Mouse (Mus musculus): ENCODE data around the gene Clk1. TPM values are rescaled to one million over a fixed set of nuclear protein-coding genes. Genes with fewer than 3 reads are reported as not detected.

Gene Clk1
- polyA plus RNA-seq, 1 experiment from 2014 or later: 190 TPM

- H3K9me3 ChIP-seq (replicated peaks; ENCODE audit: control insufficient read depth, low read length): no peaks in the 10 kb centered on the region
- H3K9ac ChIP-seq (ENCODE audit: low read length): no peak overlapping the region
- no peaks in the 10 kb centered on the region for H3K27me3 ChIP-seq (ENCODE audit: control insufficient read depth, insufficient read depth, low read length)
- H3K36me3 ChIP-seq (ENCODE audit: control insufficient read depth, insufficient read depth, low read length): peaks cover 68% of the 10 kb centered on the region
- H3K4me3 ChIP-seq (replicated peaks; ENCODE audit: low read length): no peak overlapping the region
- no peak overlapping the region for H3K27ac ChIP-seq (ENCODE audit: low read length)
- H3K4me2 ChIP-seq (ENCODE audit: low read depth, low read length): no peak overlapping the region
- ATAC-seq (ENCODE audit: insufficient read depth, low FRiP score): no peak
- 32% methylated on average over 1 of the region's 1 CpGs for WGBS
- peaks cover 3% of the 10 kb centered on the region; the same call in 1 of the 2 replicates for H3K4me1 ChIP-seq (ENCODE audit: control insufficient read depth, insufficient read depth, low read length)
Measured at GRCm38 (mm10) chr1:58415442-58415841, 8.4 kb downstream of the Clk1 start.

GRCm38 (mm10) chr1:58410776-58411175 is 13.1 kb downstream of the Clk1 start:
- H3K27ac ChIP-seq (ENCODE audit: low read length): no peak overlapping the region

GRCm38 (mm10) chr1:58410198-58410588 is 13.7 kb downstream of the Clk1 start:
- H3K27me3 ChIP-seq (ENCODE audit: control insufficient read depth, insufficient read depth, low read length): no peaks in the 10 kb centered on the region
- H3K4me3 ChIP-seq (replicated peaks; ENCODE audit: low read length): no peak overlapping the region
- WGBS: 81% methylated on average over 3 of the region's 3 CpGs
- ATAC-seq (ENCODE audit: insufficient read depth, low FRiP score): no peak
- no peak overlapping the region for H3K9ac ChIP-seq (ENCODE audit: low read length)
- H3K36me3 ChIP-seq (ENCODE audit: control insufficient read depth, insufficient read depth, low read length): peaks cover 30% of the 10 kb centered on the region
- H3K4me2 ChIP-seq (ENCODE audit: low read depth, low read length): no peak overlapping the region
- H3K27ac ChIP-seq (ENCODE audit: low read length): no peak overlapping the region
- H3K4me1 ChIP-seq (ENCODE audit: control insufficient read depth, insufficient read depth, low read length): no peaks in the 10 kb centered on the region
- H3K9me3 ChIP-seq (replicated peaks; ENCODE audit: control insufficient read depth, low read length): no peaks in the 10 kb centered on the region

More at GRCm38 (mm10) chr1:58410776-58411175, 13.1 kb downstream of the Clk1 start:
- H3K4me2 ChIP-seq (ENCODE audit: low read depth, low read length): no peak overlapping the region
- no peak overlapping the region for H3K4me3 ChIP-seq (replicated peaks; ENCODE audit: low read length)
- no peak overlapping the region for H3K9ac ChIP-seq (ENCODE audit: low read length)
- 88% methylated on average over 7 of the region's 7 CpGs for WGBS
- H3K9me3 ChIP-seq (replicated peaks; ENCODE audit: control insufficient read depth, low read length): no peaks in the 10 kb centered on the region
- no peak; the same call in 1 of the 2 replicates for ATAC-seq (ENCODE audit: insufficient read depth, low FRiP score)
- no peaks in the 10 kb centered on the region for H3K4me1 ChIP-seq (ENCODE audit: control insufficient read depth, insufficient read depth, low read length)
- H3K36me3 ChIP-seq (ENCODE audit: control insufficient read depth, insufficient read depth, low read length): peaks cover 33% of the 10 kb centered on the region
- H3K27me3 ChIP-seq (ENCODE audit: control insufficient read depth, insufficient read depth, low read length): no peaks in the 10 kb centered on the region

GRCm38 (mm10) chr1:58409553-58410197 is 14.2 kb downstream of the Clk1 start:
- ATAC-seq (ENCODE audit: insufficient read depth, low FRiP score): no peak

GRCm38 (mm10) chr1:58408141-58408540 is 15.7 kb downstream of the Clk1 start:
- WGBS: 86% methylated on average over 6 of the region's 6 CpGs
- Histone ChIP-seq H3K27me3 (ENCODE audit: control insufficient read depth, insufficient read depth, low read length) (no peaks in the 10 kb centered on the region), H3K4me1 (ENCODE audit: control insufficient read depth, insufficient read depth, low read length) (no peaks in the 10 kb centered on the region), H3K4me3 (replicated peaks; ENCODE audit: low read length) (no peak overlapping the region), H3K36me3 (ENCODE audit: control insufficient read depth, insufficient read depth, low read length) (peaks cover 24% of the 10 kb centered on the region), H3K4me2 (ENCODE audit: low read depth, low read length) (no peak overlapping the region), H3K9me3 (replicated peaks; ENCODE audit: control insufficient read depth, low read length) (no peaks in the 10 kb centered on the region), H3K9ac (ENCODE audit: low read length) (no peak overlapping the region), H3K27ac (ENCODE audit: low read length) (no peak overlapping the region)
- no peak for ATAC-seq (ENCODE audit: insufficient read depth, low FRiP score)

More at GRCm38 (mm10) chr1:58409553-58410197, 14.2 kb downstream of the Clk1 start:
- Histone ChIP-seq H3K36me3 (ENCODE audit: control insufficient read depth, insufficient read depth, low read length) (peaks cover 25% of the 10 kb centered on the region), H3K4me3 (replicated peaks; ENCODE audit: low read length) (no peak overlapping the region), H3K27ac (ENCODE audit: low read length) (no peak overlapping the region), H3K4me1 (ENCODE audit: control insufficient read depth, insufficient read depth, low read length) (no peaks in the 10 kb centered on the region), H3K9ac (ENCODE audit: low read length) (no peak overlapping the region), H3K9me3 (replicated peaks; ENCODE audit: control insufficient read depth, low read length) (no peaks in the 10 kb centered on the region), H3K4me2 (ENCODE audit: low read depth, low read length) (no peak overlapping the region), H3K27me3 (ENCODE audit: control insufficient read depth, insufficient read depth, low read length) (no peaks in the 10 kb centered on the region)
- WGBS: 73% methylated on average over 5 of the region's 5 CpGs

- peaks cover 25% of the 10 kb centered on the region for H3K36me3 ChIP-seq (ENCODE audit: control insufficient read depth, insufficient read depth, low read length)
- 95% methylated on average over 7 of the region's 7 CpGs for WGBS
- H3K4me1 ChIP-seq (ENCODE audit: control insufficient read depth, insufficient read depth, low read length): no peaks in the 10 kb centered on the region
Measured at GRCm38 (mm10) chr1:58407321-58407720, 16.5 kb downstream of the Clk1 start.

DNA sequence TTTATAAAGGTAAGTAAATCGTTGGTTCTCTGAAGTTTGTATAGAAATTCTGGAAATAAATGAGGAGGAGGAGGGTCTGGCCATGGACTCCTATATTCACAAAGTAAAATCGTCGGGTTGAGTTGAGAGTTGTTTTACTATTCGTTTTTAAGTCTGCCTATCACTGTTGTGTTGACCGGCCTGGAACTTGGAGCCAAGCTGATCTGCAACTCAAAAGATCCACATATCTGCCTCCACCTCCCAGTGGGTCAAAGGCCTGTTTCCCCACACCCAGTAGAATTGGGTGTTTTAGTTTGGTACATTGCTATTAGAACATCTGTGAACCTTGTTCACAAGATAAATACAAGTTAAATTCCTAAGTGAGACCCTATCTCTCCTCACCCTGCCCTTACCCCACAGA is 20.1 kb downstream of the Clk1 start:
- Histone ChIP-seq H3K4me1 (ENCODE audit: control insufficient read depth, insufficient read depth, low read length) (no peaks in the 10 kb centered on the region), H3K36me3 (ENCODE audit: control insufficient read depth, insufficient read depth, low read length) (peaks cover 34% of the 10 kb centered on the region), H3K4me3 (replicated peaks; ENCODE audit: low read length) (no peak overlapping the region), H3K9ac (ENCODE audit: low read length) (no peak overlapping the region), H3K27me3 (ENCODE audit: control insufficient read depth, insufficient read depth, low read length) (no peaks in the 10 kb centered on the region), H3K4me2 (ENCODE audit: low read depth, low read length) (no peak overlapping the region), H3K27ac (ENCODE audit: low read length) (no peak overlapping the region), H3K9me3 (replicated peaks; ENCODE audit: control insufficient read depth, low read length) (no peaks in the 10 kb centered on the region)
- no peak for ATAC-seq (ENCODE audit: insufficient read depth, low FRiP score)
- WGBS: 86% methylated on average over 5 of the region's 5 CpGs

More at GRCm38 (mm10) chr1:58407321-58407720, 16.5 kb downstream of the Clk1 start:
- Histone ChIP-seq H3K27ac (ENCODE audit: low read length) (no peak overlapping the region), H3K4me2 (ENCODE audit: low read depth, low read length) (no peak overlapping the region), H3K27me3 (ENCODE audit: control insufficient read depth, insufficient read depth, low read length) (no peaks in the 10 kb centered on the region), H3K9ac (ENCODE audit: low read length) (no peak overlapping the region), H3K9me3 (replicated peaks; ENCODE audit: control insufficient read depth, low read length) (no peaks in the 10 kb centered on the region), H3K4me3 (replicated peaks; ENCODE audit: low read length) (no peak overlapping the region)
- ATAC-seq (ENCODE audit: insufficient read depth, low FRiP score): no peak

DNA sequence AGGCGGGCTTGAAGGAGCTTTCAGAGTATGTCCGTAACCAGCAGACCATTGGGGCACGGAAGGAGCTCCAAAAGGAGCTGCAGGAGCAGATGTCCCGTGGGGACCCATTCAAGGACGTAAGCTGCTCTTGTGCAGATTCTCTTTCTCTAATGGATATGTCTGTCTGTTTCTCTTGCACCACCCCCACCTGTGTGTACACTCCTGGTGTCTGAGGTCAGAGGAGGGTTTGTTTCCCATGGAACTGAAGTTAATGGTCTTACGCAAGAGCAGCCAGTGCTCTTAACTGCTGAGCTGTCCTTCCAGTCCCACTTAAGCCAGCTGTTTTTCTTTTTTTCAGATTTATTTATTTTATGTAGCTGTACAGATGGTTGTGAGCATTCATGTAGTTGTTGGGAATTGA is 22.5 kb downstream of the Clk1 start:
- no peaks in the 10 kb centered on the region for H3K9me3 ChIP-seq (replicated peaks; ENCODE audit: control insufficient read depth, low read length)
- no peak overlapping the region for H3K27ac ChIP-seq (ENCODE audit: low read length)
- H3K4me1 ChIP-seq (ENCODE audit: control insufficient read depth, insufficient read depth, low read length): no peaks in the 10 kb centered on the region
- H3K4me3 ChIP-seq (replicated peaks; ENCODE audit: low read length): no peak overlapping the region
- 88% methylated on average over 6 of the region's 6 CpGs for WGBS
- peaks cover 49% of the 10 kb centered on the region for H3K36me3 ChIP-seq (ENCODE audit: control insufficient read depth, insufficient read depth, low read length)
- no peak overlapping the region for H3K4me2 ChIP-seq (ENCODE audit: low read depth, low read length)
- H3K9ac ChIP-seq (ENCODE audit: low read length): no peak overlapping the region
- ATAC-seq (ENCODE audit: insufficient read depth, low FRiP score): no peak
- H3K27me3 ChIP-seq (ENCODE audit: control insufficient read depth, insufficient read depth, low read length): no peaks in the 10 kb centered on the region

GRCm38 (mm10) chr1:58397731-58398130 is 26.1 kb downstream of the Clk1 start:
- Histone ChIP-seq H3K27me3 (ENCODE audit: control insufficient read depth, insufficient read depth, low read length) (no peaks in the 10 kb centered on the region), H3K4me2 (ENCODE audit: low read depth, low read length) (no peak overlapping the region), H3K4me1 (ENCODE audit: control insufficient read depth, insufficient read depth, low read length) (no peaks in the 10 kb centered on the region), H3K27ac (ENCODE audit: low read length) (no peak overlapping the region), H3K9ac (ENCODE audit: low read length) (no peak overlapping the region), H3K9me3 (replicated peaks; ENCODE audit: control insufficient read depth, low read length) (no peaks in the 10 kb centered on the region), H3K36me3 (ENCODE audit: control insufficient read depth, insufficient read depth, low read length) (peaks cover 39% of the 10 kb centered on the region), H3K4me3 (replicated peaks; ENCODE audit: low read length) (no peak overlapping the region)
- no peak for ATAC-seq (ENCODE audit: insufficient read depth, low FRiP score)
- WGBS: 93% methylated on average over 6 of the region's 6 CpGs
